Mouse (Mus musculus): ENCODE data around the gene Rasa1. TPM values are rescaled to one million over a fixed set of nuclear protein-coding genes. Genes with fewer than 3 reads are reported as not detected.

Rasa1 gene
- total RNA-seq, 2 experiments from 2014 or later, result 55.8 to 56.3 TPM

- intact Hi-C loops (cut with DNase I), result no loop called here
- DNase-seq (ENCODE audit: low spot score in 2 of 2), result peak; percentile 93 to 96
Measured at GRCm38 (mm10) chr13:85188903-85189643, 99.9 kb downstream of the Rasa1 start, which contains the start of gene Ccnh. Gene Ccnh, plus strand, starts transcription at chr13:85189408.

Other genes starting within 250 kb of the Rasa1 start
- gene Ccnh, start 99.7 kb downstream of the Rasa1 start, total RNA-seq (2021), result 10 to 100 TPM; 50.3 to 59.8 TPM

All from left cerebral cortex, postnatal 25 days (tissue).